Mouse (Mus musculus) right cerebral cortex, postnatal 36 days (tissue): ENCODE data around the gene Cend1.
"Not testable (repeated sequence)": the region's sequence is repeated elsewhere in the genome, so short reads cannot be mapped to it uniquely, and the experiment has no call there.

Experiments used
- DNase-seq, 2 experiments: peaks; one replicate each; pipeline ENCODE4 v3.0.0; 2022; ENCODE audit warnings: low spot score in 2 of 2, mixed read lengths in 1 of 2

The Cend1 gene

GRCm38 (mm10) chr7:141430585-141431240 is 1.4 kb upstream of the Cend1 start:
- no peak for DNase-seq

GRCm38 (mm10) chr7:141429840-141430584 is 721 bp upstream of the Cend1 start:
- DNase-seq = no peak

GRCm38 (mm10) chr7:141428701-141429100 is 590 bp downstream of the Cend1 start:
- no peak for DNase-seq

GRCm38 (mm10) chr7:141426948-141427730 is 2.2 kb downstream of the Cend1 start:
- no peak for DNase-seq

- DNase-seq = no peak
Measured at GRCm38 (mm10) chr7:141423811-141424210, 5.5 kb downstream of the Cend1 start.

GRCm38 (mm10) chr7:141420030-141420702 is 9.1 kb downstream of the Cend1 start:
- DNase-seq = no peak

GRCm38 (mm10) chr7:141418970-141419369 is 10.3 kb downstream of the Cend1 start:
- no peak for DNase-seq

- no peak for DNase-seq
Measured at GRCm38 (mm10) chr7:141417731-141418681, 11.3 kb downstream of the Cend1 start.

GRCm38 (mm10) chr7:141416144-141416841 is 13.0 kb downstream of the Cend1 start:
- no peak for DNase-seq

- DNase-seq = peak; percentile 96 to 97
Measured at GRCm38 (mm10) chr7:141413809-141414584, 15.3 kb downstream of the Cend1 start, which contains the start of gene Gatd1. TSS of gene Gatd1 (minus strand) at chr7:141414136.

- no peak for DNase-seq
Measured at GRCm38 (mm10) chr7:141413331-141413730, 16.0 kb downstream of the Cend1 start.

- DNase-seq = no peak
Measured at GRCm38 (mm10) chr7:141411667-141412066, 17.6 kb downstream of the Cend1 start.

- DNase-seq = no peak
Measured at GRCm38 (mm10) chr7:141410631-141411030, 18.7 kb downstream of the Cend1 start.

- peak; percentile 69 to 73 for DNase-seq
Measured at GRCm38 (mm10) chr7:141408833-141409232, 20.5 kb downstream of the Cend1 start.

GRCm38 (mm10) chr7:141407670-141408069 is 21.6 kb downstream of the Cend1 start:
- DNase-seq = not testable (repeated sequence)

GRCm38 (mm10) chr7:141405466-141405865 is 23.8 kb downstream of the Cend1 start:
- no peak for DNase-seq

GRCm38 (mm10) chr7:141403305-141403704 is 26.0 kb downstream of the Cend1 start:
- DNase-seq = no peak

- no peak for DNase-seq
Measured at GRCm38 (mm10) chr7:141395348-141395747, 33.9 kb downstream of the Cend1 start.

GRCm38 (mm10) chr7:141394771-141395170 is 34.5 kb downstream of the Cend1 start:
- DNase-seq = no peak
